Mouse (Mus musculus): ENCODE results near the gene Schip1.

The Schip1 gene

DNA sequence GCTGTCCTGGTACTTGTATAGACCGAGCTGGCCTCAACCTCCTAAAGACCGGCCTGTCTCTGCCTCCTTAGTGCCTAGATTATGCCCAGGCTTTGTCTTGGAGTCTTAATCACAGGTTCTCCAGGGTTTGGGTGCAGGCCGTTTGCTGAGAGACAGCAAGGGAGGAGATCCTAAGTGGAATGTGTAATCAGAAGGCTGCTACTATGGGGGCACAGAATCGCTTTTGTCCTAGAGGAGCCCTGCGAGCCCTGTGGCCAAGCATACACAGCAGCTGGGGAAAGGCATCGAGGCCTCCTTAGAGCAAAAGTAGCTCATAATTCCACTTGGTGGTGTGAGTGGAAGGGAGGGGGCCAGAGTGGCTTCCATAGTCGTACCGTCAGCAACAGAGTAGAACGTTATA, 419.4 kb downstream of the Schip1 start:
- no peak for DNase-seq

- no peak for DNase-seq
Measured at GRCm38 (mm10) chr3:68484561-68484960, 420.0 kb downstream of the Schip1 start.

- DNase-seq, result no peak
Measured at GRCm38 (mm10) chr3:68487621-68488020, 423.0 kb downstream of the Schip1 start.

DNA sequence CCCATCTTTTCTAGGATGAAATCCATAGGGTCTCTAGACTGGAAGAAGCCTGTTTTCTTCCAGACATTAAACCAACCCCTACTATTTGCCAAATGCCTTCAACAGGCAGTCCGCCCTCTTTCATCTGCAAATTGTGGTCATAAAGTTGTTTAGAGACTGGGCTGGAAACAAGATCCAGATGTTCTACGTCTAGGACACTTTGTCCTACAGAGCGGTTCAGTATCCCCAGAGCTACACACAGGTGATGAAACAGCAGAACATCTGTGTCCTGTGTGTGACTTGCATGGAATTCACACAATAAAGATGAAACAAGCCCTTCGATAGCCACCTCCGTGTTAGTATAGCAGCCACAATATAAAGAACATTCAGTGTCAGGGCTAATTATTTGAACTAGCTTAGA, 423.7 kb downstream of the Schip1 start:
- DNase-seq, result no peak

GRCm38 (mm10) chr3:68491516-68491915, 426.9 kb downstream of the Schip1 start:
- DNase-seq, result no peak

GRCm38 (mm10) chr3:68492066-68492465, 427.5 kb downstream of the Schip1 start:
- no peak for DNase-seq

- no peak for DNase-seq
Measured at GRCm38 (mm10) chr3:68492513-68492912, 427.9 kb downstream of the Schip1 start.

DNA sequence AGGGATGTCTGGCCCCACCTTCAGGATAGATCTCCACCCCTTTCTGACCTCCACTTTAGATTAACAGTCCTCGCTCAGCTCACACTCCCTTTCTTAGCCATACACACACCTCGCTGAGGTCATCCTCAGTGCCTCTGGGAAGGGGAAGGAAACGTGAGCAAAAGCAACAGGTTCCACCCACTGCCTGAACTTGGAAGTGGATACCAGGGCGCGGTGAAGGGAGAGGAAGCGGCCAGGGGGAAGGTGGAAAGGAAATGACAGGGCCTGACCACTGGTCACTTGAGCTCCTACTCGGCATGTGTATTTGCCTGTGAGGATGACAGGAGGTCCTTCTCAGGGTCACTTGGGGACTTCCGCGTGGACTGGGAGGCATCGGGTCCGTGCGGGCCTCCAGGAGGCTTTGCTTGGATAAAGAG, 428.6 kb downstream of the Schip1 start:
- no peak for DNase-seq

DNA sequence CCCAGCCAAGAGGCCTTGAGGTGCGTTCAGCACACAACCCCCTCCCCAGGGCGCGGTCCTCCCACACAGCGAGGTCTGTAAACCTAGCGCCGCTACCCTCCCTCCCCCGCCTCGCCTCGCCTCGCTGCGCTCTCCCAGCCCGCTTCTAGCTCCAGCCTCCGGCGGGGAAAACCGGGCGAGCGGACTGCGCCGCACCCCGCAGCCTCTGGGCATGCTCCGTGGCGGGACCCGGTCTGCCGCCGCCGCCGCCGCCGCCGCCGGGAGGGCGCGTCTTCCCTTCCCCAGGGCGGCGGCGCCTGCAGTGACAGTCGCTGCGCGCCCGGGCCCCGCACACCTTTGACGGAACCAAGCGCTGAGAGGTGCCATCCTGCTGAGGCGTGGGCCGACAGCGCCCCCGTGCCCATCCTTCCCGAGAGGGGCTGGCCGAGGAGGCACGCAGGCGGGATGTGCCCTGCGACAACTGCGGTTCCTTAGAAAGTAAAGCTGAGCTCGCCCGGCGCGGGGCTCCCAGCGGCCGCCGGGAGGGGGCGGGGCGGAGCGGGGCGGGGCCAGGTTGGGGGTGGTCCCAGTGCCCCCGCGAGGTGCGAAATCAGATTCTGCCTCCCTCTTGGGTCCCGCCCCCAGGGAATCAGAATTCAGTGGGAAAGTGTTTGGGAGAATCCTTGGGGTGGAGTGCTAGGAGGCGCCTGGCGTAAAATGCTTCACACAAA, 429.1 kb downstream of the Schip1 start:
- DNase-seq, result peak; percentile 5 to 10

DNA sequence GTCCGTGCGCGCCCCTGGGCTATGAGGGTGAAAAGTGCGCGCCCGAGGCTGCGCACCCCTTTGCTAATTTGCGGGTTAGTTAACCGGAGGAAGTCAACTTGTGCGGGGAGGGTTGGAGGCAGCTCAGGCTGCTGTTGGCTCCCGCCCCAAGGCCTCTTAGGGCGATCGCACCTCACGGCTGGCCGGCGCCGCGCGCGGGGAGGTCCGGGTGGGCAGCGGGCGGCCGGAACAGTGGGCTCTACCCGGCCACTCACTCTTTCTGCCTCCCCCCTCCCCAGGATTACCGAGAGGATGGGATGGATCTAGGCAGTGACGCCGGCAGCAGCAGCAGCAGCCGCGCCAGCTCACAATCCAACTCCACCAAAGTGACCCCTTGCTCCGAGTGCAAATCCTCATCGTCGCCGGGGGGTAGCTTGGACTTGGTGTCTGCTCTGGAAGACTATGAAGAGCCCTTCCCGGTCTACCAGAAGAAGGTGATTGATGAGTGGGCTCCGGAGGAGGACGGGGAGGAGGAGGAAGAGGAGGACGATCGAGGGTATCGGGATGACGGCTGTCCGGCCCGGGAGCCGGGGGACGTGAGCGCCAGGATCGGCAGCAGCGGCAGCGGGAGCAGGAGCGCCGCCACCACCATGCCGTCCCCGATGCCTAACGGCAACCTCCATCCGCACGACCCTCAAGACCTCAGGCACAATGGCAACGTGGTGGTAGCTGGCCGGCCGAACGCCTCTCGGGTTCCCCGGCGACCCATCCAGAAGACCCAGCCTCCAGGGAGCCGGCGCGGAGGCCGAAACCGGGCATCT, 429.9 kb downstream of the Schip1 start:
- peak in 1 of 2 experiments; percentile 4 for DNase-seq

DNA sequence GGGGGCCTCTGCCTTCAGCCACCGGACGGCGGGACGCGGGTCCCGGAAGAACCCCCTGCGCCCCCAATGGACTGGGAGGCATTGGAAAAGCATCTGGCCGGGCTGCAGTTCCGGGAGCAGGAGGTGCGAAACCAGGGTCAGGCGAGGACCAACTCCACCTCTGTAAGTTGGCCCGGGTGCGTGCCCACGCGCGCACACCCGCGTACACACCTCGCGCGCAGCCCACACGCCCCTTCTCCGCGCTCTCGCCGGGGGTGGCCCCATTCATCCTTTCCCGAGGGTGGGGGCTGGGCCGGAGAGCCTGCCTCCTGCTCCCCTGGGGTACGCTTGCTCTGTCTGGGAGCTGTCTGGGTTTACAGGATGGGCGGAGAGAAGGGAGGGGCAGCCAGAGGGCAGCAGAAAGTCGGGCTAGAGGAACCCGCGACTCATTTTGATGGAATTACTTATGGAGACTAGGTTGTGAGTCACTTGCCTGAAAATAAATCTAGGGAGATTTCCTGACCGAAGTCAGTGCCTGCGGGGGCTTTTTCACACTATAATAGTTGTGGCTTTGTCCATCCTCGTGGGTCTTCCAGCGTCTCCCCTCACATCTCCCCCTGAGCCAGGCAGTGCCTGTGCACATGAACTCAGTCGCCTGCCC, 430.6 kb downstream of the Schip1 start:
- peak in 1 of 2 experiments; percentile 1 for DNase-seq

- no peak for DNase-seq
Measured at GRCm38 (mm10) chr3:68495736-68496242, 431.2 kb downstream of the Schip1 start.

- DNase-seq, result no peak
Measured at GRCm38 (mm10) chr3:68496513-68496912, 431.9 kb downstream of the Schip1 start.

DNA sequence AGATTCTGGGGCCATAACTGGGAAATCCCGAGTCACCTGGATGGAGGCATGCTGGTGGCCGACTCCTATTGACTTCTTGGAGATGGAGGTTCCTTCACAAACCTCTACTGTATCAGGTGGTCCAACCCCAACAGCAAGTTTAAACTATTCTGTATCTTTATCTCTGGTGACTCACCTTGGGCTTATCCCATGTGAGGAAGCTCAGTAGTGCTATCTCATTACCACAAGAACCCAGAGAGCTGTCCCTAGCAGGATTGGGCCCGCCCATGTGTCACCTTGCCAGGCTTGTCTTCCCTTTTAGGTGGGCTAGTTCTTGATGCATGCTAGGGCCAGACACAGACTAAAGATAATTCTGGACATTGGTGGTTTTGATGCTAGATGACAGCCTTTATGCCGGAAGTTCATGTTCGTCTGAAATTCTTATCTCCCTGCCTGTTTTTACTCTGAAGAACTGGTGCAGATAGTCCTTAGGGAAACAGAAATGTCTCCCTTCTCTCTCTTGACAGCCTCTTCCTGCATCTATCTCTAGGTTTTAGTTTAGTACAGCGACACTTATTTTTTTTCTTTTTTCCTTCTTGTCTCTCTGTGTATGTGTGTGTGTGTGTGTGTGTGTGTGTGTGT, 435.0 kb downstream of the Schip1 start:
- no peak for DNase-seq

DNA sequence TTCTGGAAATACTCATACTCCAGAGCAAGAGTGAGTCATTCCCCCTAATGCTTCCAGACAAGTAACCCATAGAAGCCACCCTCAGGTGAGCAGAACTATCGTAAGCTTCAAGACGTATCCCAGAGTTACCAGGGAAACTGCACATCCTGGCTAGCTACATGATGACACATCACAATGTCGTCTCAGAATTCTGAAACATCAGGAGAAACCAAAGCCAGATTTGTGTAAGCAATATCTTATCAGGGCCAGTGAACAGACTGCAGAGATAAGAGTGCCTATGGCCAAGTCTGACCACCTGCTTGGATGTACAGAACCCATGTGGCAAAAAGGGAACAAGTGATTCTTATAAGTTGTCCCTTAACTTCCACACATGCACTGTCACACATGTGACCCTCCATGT, 440.2 kb downstream of the Schip1 start:
- DNase-seq, result no peak

- DNase-seq, result no peak
Measured at GRCm38 (mm10) chr3:68506769-68507318, 442.2 kb downstream of the Schip1 start.

DNA sequence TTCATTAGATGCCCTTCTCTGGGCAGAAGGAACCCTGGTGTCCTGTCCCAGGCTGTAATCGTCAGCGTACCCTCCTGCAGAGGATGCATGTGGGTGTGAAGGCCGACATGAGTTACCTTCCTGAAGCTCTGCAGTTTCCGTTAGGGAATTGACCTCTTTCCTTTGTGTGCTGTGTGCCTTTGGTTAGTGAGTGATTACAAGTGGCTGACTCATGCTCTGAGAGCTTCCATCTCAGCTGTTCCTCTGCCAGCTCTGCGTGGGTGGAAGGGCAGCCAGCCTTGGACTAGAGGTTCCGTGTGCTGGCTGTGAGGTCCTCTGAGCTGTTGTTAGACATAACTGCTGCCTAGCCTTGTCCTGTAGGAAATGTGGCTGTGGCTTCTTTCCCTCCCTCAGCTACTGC, 444.0 kb downstream of the Schip1 start:
- no peak for DNase-seq

DNA sequence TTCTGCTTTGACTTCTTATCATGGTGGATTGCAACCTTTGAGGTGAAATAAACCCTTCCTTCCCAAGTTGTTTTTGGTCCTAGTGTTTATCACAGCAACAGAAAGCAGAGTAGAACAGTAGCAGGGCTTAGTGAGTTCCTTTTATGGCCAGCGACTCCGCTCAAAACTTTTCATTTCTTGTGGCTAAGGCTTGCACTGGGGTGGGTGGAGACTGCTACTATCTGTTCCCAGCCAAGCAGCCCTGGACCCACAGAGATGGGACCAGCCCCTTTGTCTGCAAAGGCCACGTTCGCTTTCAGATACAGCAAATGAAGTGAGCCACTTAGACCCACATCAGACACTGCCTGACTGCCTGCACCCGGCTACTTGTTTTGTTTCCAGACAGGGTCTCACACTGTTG, 446.3 kb downstream of the Schip1 start:
- DNase-seq, result no peak

GRCm38 (mm10) chr3:68511744-68512143, 447.1 kb downstream of the Schip1 start:
- DNase-seq, result no peak

- no peak for DNase-seq
Measured at GRCm38 (mm10) chr3:68512327-68512726, 447.7 kb downstream of the Schip1 start.

GRCm38 (mm10) chr3:68513340-68514119, 448.9 kb downstream of the Schip1 start:
- no peak for DNase-seq

DNA sequence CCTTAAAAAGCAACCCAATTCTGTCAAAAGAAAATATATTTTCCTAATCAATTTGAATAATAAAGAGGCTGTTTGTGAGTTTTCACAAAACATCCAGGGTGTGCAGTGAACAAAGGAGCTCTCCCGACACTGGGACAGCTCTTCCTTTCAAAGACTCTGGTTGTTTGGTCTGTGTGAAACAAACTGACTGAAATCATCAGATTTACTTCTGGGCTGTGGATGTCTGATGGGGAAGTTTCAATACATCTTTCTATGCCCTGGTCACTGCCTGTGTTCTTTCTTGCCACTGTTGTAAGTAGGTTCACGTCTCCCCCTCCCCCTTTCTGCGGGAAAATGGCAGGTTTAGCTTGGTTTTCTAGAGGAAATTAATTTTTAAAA, 449.5 kb downstream of the Schip1 start:
- DNase-seq, result no peak

All from thymus, adult 18-20 months (tissue).